ENCODE assay signal across 14 mouse cellular contexts in genomic region chr6:83906659-83907058, GRCm38 (mm10).
"Had no signal": no experiment of that assay in that cellular context is flagged by ENCODE, and none has a peak within 500 bp of the region (broad histone marks: within the 10 kb centered on the region; RNA-seq: fewer than 3 reads in every experiment).

No protein-coding gene starts in this region.

- H3K4me3 ChIP-seq: layer of hippocampus, adult 2 months; liver, embryonic 12.5 days; lung, embryonic 15.5 days; midbrain, embryonic 13.5 days; myocyte; neural tube, embryonic 15.5 days had no signal

- H3K9me3 ChIP-seq: liver, embryonic 12.5 days; lung, embryonic 15.5 days; midbrain, embryonic 13.5 days; neural tube, embryonic 15.5 days had no signal

- H3K27me3 ChIP-seq: liver, embryonic 12.5 days; lung, embryonic 15.5 days; midbrain, embryonic 13.5 days; neural tube, embryonic 15.5 days had no signal

- ATAC-seq: liver, embryonic 12.5 days; midbrain, embryonic 13.5 days had no signal

- DNase-seq: kidney, adult 9 months; kidney, postnatal 4 days; left cerebral cortex, postnatal 4 days; lung, postnatal 14 days; thymus, adult 18-20 months; thymus, postnatal 14 days had no signal

- H3K4me1 ChIP-seq: liver, embryonic 12.5 days; lung, embryonic 15.5 days; neural tube, embryonic 15.5 days had no signal

- H3K4me2 ChIP-seq: liver, embryonic 12.5 days; lung, embryonic 15.5 days; midbrain, embryonic 13.5 days; neural tube, embryonic 15.5 days had no signal

- H3K36me3 ChIP-seq: liver, embryonic 12.5 days; lung, embryonic 15.5 days; midbrain, embryonic 13.5 days; neural tube, embryonic 15.5 days had no signal

- H3K27ac ChIP-seq: kidney, postnatal 0 days; layer of hippocampus, adult 2 months; liver, embryonic 12.5 days; lung, embryonic 15.5 days; macrophage; midbrain, embryonic 13.5 days; neural tube, embryonic 15.5 days had no signal

- H3K9ac ChIP-seq: liver, embryonic 12.5 days; lung, embryonic 15.5 days; midbrain, embryonic 13.5 days; neural tube, embryonic 15.5 days had no signal
